Mouse (Mus musculus): ENCODE data around the gene Hspb3. TPM values are rescaled to one million over a fixed set of nuclear protein-coding genes. Genes with fewer than 3 reads are reported as not detected.

Gene Hspb3
- total and polyA plus RNA-seq, 2 experiments from 2014 or later, result 0.21 to 1.1 TPM

- TF ChIP-seq CTCF (IDR thresholded peaks at IDR 0.05; ENCODE audit: low read depth), result peak; percentile 89
- H3K4me1 ChIP-seq (ENCODE audit: insufficient read depth, low read length), result no peaks in the 10 kb centered on the region
- no peaks in the 10 kb centered on the region for H3K36me3 ChIP-seq (ENCODE audit: insufficient read depth, low read length)
- no peak overlapping the region for H3K4me3 ChIP-seq (ENCODE audit: low read length)
- no peak overlapping the region for H3K27ac ChIP-seq
- no peak overlapping the region for H3K4me2 ChIP-seq (ENCODE audit: low read depth, low read length)
- no peaks in the 10 kb centered on the region for H3K9me3 ChIP-seq (ENCODE audit: low read length)
- 21% methylated on average over 6 of the region's 6 CpGs for WGBS
- DNase-seq (ENCODE audit: low spot score) (peak; percentile 70), ATAC-seq (no peak)
- no peak overlapping the region for H3K9ac ChIP-seq (replicated peaks; ENCODE audit: low read length)
- no peaks in the 10 kb centered on the region for H3K27me3 ChIP-seq (ENCODE audit: insufficient read depth, low read length)
These were observed 29.9 kb upstream of the Hspb3 start for GRCm38 (mm10) chr13:113693383-113693782.

- H3K9me3 ChIP-seq (ENCODE audit: low read length), result no peaks in the 10 kb centered on the region
- no peaks in the 10 kb centered on the region for H3K4me1 ChIP-seq (ENCODE audit: insufficient read depth, low read length)
- no peaks in the 10 kb centered on the region for H3K27me3 ChIP-seq (ENCODE audit: insufficient read depth, low read length)
- no peak for DNase-seq (ENCODE audit: low spot score)
- TF ChIP-seq CTCF (IDR thresholded peaks at IDR 0.05; ENCODE audit: low read depth), result no peak
- WGBS, result 70% methylated on average over 9 of the region's 9 CpGs
- no peak overlapping the region for H3K4me3 ChIP-seq (ENCODE audit: low read length)
- H3K4me2 ChIP-seq (ENCODE audit: low read depth, low read length), result no peak overlapping the region
- no peaks in the 10 kb centered on the region for H3K36me3 ChIP-seq (ENCODE audit: insufficient read depth, low read length)
- H3K9ac ChIP-seq (replicated peaks; ENCODE audit: low read length), result no peak overlapping the region
- no peak for ATAC-seq
- H3K27ac ChIP-seq, result no peak overlapping the region
These were observed 28.2 kb upstream of the Hspb3 start for GRCm38 (mm10) chr13:113691644-113692043.

GRCm38 (mm10) chr13:113689883-113690282 is 26.4 kb upstream of the Hspb3 start:
- no peak for TF ChIP-seq CTCF (IDR thresholded peaks at IDR 0.05; ENCODE audit: low read depth)
- ATAC-seq, result no peak
- Histone ChIP-seq H3K4me3 (ENCODE audit: low read length) (no peak overlapping the region), H3K4me2 (ENCODE audit: low read depth, low read length) (no peak overlapping the region), H3K9me3 (ENCODE audit: low read length) (no peaks in the 10 kb centered on the region), H3K9ac (replicated peaks; ENCODE audit: low read length) (no peak overlapping the region), H3K27ac (no peak overlapping the region), H3K4me1 (ENCODE audit: insufficient read depth, low read length) (no peaks in the 10 kb centered on the region), H3K27me3 (ENCODE audit: insufficient read depth, low read length) (no peaks in the 10 kb centered on the region), H3K36me3 (ENCODE audit: insufficient read depth, low read length) (no peaks in the 10 kb centered on the region)
- WGBS, result 80% methylated on average over 7 of the region's 7 CpGs
- no peak for DNase-seq (ENCODE audit: low spot score)

DNA sequence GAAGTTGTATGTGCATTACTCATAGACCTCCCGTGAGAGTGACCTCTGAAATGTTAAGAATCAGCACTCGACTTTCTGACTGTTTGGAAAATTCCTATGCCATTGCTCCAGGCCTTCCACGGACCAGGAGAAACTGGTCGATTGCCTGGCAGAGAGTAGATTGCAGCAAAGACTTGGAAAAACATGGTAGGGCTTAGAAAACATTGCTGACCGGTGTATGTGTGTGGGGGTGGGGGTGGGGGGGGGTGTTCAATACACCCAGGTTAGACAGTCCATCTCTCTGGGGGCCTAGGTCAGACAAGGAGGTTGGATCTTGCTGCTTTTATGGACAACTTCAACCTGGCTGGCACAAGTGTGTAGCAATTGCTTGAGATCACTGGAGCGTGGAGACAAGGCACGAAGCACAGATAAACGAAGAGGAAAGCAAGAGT is 23.2 kb upstream of the Hspb3 start:
- Histone ChIP-seq H3K4me1 (ENCODE audit: insufficient read depth, low read length) (no peaks in the 10 kb centered on the region), H3K4me3 (ENCODE audit: low read length) (no peak overlapping the region), H3K27ac (no peak overlapping the region), H3K36me3 (ENCODE audit: insufficient read depth, low read length) (no peaks in the 10 kb centered on the region), H3K27me3 (ENCODE audit: insufficient read depth, low read length) (no peaks in the 10 kb centered on the region), H3K4me2 (ENCODE audit: low read depth, low read length) (no peak overlapping the region), H3K9me3 (ENCODE audit: low read length) (no peaks in the 10 kb centered on the region), H3K9ac (replicated peaks; ENCODE audit: low read length) (no peak overlapping the region)
- no peak for TF ChIP-seq CTCF (IDR thresholded peaks at IDR 0.05; ENCODE audit: low read depth)
- WGBS, result 70% methylated on average over 8 of the region's 8 CpGs
- ATAC-seq, result no peak
- no peak for DNase-seq (ENCODE audit: low spot score)

GRCm38 (mm10) chr13:113682821-113683220 is 19.3 kb upstream of the Hspb3 start:
- Histone ChIP-seq H3K36me3 (ENCODE audit: insufficient read depth, low read length) (no peaks in the 10 kb centered on the region), H3K4me2 (ENCODE audit: low read depth, low read length) (no peak overlapping the region), H3K4me3 (ENCODE audit: low read length) (no peak overlapping the region), H3K27ac (no peak overlapping the region), H3K9me3 (ENCODE audit: low read length) (no peaks in the 10 kb centered on the region), H3K27me3 (ENCODE audit: insufficient read depth, low read length) (no peaks in the 10 kb centered on the region), H3K4me1 (ENCODE audit: insufficient read depth, low read length) (no peaks in the 10 kb centered on the region), H3K9ac (replicated peaks; ENCODE audit: low read length) (no peak overlapping the region)
- ATAC-seq, result no peak
- DNase-seq (ENCODE audit: low spot score), result no peak
- WGBS, result 80% methylated on average over 5 of the region's 5 CpGs
- no peak for TF ChIP-seq CTCF (IDR thresholded peaks at IDR 0.05; ENCODE audit: low read depth)

GRCm38 (mm10) chr13:113680646-113681045 is 17.2 kb upstream of the Hspb3 start:
- H3K4me2 ChIP-seq (ENCODE audit: low read depth, low read length), result no peak overlapping the region
- 95% methylated on average over 7 of the region's 7 CpGs for WGBS

GRCm38 (mm10) chr13:113669459-113670077 is 6.1 kb upstream of the Hspb3 start:
- H3K4me2 ChIP-seq (ENCODE audit: low read depth, low read length), result no peak overlapping the region
- no peaks in the 10 kb centered on the region for H3K9me3 ChIP-seq (ENCODE audit: low read length)
- no peaks in the 10 kb centered on the region for H3K36me3 ChIP-seq (ENCODE audit: insufficient read depth, low read length)
- no peak overlapping the region for H3K9ac ChIP-seq (replicated peaks; ENCODE audit: low read length)
- H3K27ac ChIP-seq, result no peak overlapping the region
- H3K27me3 ChIP-seq (ENCODE audit: insufficient read depth, low read length), result no peaks in the 10 kb centered on the region
- 37% methylated on average over 10 of the region's 10 CpGs for WGBS
- TF ChIP-seq CTCF (IDR thresholded peaks at IDR 0.05; ENCODE audit: low read depth), result peak; percentile 87
- no peaks in the 10 kb centered on the region for H3K4me1 ChIP-seq (ENCODE audit: insufficient read depth, low read length)
- H3K4me3 ChIP-seq (ENCODE audit: low read length), result no peak overlapping the region
- ATAC-seq (peak; percentile 56; the same call in 1 of the 2 replicates), DNase-seq (ENCODE audit: low spot score) (peak; percentile 90)

More at GRCm38 (mm10) chr13:113680646-113681045, 17.2 kb upstream of the Hspb3 start:
- Histone ChIP-seq H3K36me3 (ENCODE audit: insufficient read depth, low read length) (no peaks in the 10 kb centered on the region), H3K9ac (replicated peaks; ENCODE audit: low read length) (no peak overlapping the region), H3K4me3 (ENCODE audit: low read length) (no peak overlapping the region), H3K9me3 (ENCODE audit: low read length) (no peaks in the 10 kb centered on the region), H3K27me3 (ENCODE audit: insufficient read depth, low read length) (no peaks in the 10 kb centered on the region), H3K4me1 (ENCODE audit: insufficient read depth, low read length) (no peaks in the 10 kb centered on the region), H3K27ac (no peak overlapping the region)
- ATAC-seq (no peak), DNase-seq (ENCODE audit: low spot score) (no peak)
- no peak for TF ChIP-seq CTCF (IDR thresholded peaks at IDR 0.05; ENCODE audit: low read depth)

Data from hindbrain, postnatal 0 days (tissue).